Mouse (Mus musculus): Measurements from ENCODE around the gene Gm14444.
"Not testable (repeated sequence)": the region's sequence is repeated elsewhere in the genome, so short reads cannot be mapped to it uniquely, and the experiment has no call there.

DNA sequence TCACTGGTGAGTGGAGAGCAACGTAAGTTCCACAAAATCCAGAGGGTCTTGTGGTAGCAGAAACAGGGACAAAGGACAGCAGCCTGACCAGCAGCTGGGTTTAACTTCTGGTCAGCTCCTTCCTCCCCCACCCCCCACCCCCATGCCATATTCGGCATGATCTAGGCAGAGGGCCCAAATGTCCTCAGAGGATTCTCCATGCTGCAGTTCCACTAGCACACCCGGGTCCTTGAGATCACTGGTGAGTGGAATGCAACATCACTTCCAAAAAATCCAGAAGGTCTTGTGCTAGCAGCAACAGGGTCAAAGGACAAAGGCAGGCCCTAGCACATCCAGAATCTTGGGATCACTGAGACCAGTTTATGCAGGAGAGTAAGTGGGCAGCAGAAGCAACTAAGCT, 44.6 kb upstream of the Gm14444 start:
- TF ChIP-seq EP300, CTCF (IDR thresholded peaks at IDR 0.05; ENCODE audit: low read depth): not testable (repeated sequence)

All from liver, embryonic 14.5 days (tissue).